Mouse (Mus musculus) right cerebral cortex, postnatal 25 days (tissue): ENCODE measurements at regions not wholly inside any gene's neighbourhood (a gene's known extent, or its start where the extent isn't known, plus 50 kb on each side); places are given as distances from the start of the nearest gene placed in this dataset.

Experiments
- DNase-seq: peaks from one replicate; pipeline ENCODE4 v3.0.0; 2022

DNA sequence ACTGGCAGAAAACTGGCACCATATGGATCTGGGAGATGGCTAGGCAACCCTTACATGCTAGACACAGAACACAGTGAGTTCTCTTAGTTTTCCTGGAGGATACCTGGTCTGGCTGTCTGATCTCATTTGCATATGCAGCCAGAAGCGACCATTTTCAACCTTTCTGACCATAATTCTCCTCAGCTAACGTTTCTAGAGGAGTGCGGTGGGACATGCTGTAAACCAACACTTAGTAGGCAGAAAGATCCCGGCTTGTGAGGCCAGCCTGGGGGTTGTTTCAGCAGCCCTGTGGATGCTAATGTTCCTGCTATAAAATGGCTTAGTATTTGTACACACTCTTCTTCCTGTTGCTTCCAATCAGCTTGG lies 168.6 kb upstream of the Olig3 start:
- DNase-seq: no peak

DNA sequence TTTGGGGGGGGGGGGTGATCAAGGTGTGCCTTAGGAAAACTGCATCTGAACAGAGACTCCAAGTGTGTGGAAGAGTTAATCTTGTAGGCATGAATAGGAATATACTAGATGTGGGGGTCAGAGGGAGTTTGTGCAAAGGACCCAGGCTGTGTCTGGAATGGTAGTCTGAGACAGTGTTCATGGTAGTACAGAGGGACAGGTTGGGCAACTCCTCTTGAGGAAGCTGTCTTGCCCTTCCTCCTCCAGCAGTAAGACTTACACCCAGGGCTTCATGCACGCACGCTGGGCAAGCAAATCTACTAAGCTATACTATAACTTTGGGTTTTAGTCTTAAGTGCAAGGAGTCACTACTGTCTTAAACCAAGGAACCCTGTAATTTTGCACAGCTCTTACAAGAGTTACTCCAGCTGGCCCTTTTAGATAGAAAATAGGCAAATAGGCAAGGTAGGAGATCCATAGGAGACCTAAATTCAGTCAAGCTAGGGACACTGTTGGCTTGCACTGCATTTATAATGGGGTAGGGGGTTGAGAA lies 169.2 kb upstream of the Olig3 start:
- DNase-seq: no peak

DNA sequence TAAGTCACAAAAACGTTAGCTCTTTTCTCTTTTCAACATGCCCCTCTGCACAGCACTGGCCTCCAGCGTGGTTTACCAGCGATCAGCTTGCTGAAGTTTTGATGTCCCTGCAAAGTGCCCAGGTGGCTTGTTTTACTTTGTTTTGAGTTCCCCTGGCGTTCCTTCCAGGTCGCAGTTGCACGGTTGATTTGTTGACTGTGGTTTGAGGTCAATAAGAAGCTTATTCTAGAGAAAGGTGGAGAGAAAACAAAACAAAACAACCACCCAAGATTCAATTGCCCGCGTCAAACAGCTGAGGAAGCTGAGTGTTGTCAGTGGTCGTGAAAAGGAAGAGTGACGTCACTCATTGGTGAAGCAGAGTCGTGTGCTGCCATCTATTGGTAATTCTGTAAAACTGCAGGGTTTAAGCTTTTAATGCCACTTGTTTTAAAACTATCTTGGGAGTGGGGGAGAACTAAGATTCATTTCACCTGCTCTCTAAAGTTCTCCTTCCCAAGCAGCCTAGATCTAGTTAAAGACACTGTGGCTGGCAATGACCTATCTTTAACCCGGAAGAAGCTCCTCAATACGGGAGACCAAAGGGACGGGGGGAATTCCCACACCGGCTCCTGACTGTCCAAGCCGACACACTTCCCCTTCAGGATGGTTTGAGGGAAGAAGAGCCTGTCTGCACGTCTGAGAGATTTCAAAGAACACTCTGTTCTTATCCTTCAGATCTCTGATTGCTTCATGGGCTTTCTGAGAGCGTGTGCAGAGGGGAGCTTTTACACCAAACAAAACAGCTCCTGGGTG lies 170.3 kb upstream of the Olig3 start:
- peak; percentile 14 for DNase-seq

DNA sequence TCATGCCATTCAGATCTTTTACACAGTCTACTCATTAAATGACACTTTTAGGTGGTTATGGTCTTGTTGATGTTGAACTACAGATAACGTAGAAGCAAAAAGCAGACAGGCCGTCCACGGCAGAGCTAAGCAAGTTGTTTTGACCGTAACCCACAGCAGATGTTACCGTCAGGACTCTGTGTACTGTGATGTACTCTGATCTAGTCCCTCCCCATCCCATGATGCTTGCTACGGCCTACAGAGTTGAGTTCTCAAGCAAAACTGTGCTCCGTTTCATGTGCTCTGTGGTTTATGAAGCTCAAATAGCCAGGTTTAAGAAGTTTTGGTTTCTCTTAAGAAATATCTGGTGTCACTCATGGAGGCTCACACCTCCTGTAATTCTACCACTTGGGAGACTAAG lies 169.4 kb upstream of the Tnfaip3 start:
- no peak for DNase-seq

DNA sequence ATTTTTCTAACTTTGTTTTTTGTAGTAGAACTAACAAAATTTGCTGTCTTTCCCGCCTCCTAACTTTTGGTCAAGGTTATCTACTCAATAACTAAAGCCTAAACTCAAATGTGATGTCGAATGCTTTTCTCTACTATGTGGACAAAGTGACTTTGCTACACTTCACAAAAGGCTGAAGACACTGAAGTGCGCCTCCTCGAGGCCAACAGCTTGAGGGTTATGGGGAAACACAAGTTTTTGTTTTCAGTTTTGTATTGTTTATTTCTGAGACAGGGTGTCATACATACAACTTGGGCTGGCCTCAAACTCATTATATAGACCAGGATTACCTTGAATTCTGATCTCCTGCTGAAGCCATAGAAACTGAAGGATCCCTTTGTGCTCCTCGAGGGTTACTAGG lies 162.4 kb upstream of the Tnfaip3 start:
- DNase-seq: no peak

DNA sequence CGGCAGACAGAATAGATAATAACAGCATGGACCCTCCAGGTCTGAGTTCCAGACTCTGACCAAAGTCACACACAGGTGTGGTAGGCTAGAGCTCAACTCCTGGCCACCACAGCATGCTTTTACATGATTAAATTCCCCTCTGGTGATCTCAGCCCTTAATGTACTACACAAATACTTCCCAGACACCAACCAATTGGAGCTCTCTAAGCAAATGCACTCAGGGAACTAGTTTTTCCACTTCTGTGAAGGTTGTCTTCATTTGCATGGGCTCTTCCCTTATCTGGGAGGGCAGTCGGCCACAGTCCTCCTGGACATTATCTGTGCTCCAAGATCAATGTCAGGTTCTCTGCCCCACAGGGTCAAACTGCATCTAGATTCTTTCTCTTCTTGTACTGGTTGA lies 162.0 kb upstream of the Tnfaip3 start:
- no peak for DNase-seq

DNA sequence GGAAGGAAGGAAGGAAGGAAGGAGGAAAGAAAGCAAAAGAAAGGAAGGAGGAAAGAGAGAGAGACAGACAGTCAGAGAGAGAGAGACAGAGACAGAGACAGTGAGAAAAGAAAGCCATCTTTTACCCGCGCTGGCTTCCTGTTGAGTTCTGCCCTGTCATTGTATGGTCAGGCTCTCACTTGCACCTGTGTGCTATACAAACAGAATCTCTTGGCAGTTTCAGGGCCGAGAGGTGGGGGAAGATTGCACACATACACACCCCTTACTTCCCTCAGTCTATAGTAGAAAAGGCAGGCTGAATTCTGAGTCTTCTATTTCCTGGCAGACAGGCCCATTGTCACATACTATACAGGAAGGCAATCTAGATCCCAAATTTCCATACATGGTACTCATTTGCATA lies 160.8 kb upstream of the Tnfaip3 start:
- no peak for DNase-seq

DNA sequence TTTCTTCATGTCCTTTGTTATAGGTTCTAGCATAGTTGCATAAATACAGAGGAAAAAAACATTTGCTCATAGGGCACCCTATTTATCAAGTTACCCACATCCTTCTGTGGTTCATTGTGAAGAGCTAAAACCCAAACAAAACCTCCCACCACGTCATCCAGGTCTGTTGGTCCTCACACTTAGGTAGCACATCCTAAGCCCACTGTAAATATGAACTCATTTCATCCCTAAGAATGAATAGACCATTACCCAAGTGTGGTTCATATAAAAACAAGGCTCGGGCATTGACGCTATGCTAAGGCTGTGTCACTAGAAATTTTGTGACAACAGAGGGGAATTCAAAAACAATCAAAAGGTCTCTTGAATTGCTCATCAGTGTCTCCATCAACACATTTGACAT lies 156.4 kb upstream of the Tnfaip3 start:
- no peak for DNase-seq

DNA sequence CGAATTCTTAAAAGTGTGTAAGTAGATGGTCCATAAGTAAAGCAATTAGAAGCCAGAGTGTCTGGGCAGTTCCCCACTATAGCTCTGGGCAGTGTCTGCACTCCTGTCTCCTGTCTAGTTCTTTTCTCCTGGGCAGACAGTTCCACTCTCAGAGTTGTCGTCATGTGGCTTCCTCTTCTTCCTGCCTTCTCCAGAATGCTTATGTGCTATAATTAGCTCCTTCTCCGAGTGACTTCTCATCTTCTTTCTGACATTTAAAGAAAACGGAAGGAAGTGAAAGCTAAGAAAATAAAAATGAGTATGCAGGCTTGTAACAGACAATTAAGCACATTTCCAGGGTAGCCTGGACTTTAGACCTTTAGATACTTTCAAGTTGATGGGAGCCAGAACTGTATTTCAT lies 155.1 kb upstream of the Tnfaip3 start:
- DNase-seq: no peak

DNA sequence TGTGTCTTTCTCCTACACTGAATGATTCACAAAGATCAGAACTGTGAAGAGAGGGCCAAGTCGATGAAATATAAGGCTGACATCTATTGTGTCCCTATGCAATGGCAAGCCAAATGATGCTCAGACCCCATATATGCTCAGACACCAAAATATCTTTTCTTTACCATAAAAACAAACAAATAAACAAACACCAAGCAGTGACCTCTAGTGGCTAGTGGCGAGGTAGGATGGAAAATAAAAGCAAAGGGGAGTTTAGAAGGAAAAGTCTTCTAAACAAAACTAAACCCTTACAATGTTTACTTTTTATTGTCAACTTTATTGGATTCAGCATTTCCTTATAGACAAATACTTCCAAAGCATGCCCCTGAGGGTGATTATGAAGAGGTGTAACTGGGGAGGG lies 153.8 kb upstream of the Tnfaip3 start:
- no peak for DNase-seq

DNA sequence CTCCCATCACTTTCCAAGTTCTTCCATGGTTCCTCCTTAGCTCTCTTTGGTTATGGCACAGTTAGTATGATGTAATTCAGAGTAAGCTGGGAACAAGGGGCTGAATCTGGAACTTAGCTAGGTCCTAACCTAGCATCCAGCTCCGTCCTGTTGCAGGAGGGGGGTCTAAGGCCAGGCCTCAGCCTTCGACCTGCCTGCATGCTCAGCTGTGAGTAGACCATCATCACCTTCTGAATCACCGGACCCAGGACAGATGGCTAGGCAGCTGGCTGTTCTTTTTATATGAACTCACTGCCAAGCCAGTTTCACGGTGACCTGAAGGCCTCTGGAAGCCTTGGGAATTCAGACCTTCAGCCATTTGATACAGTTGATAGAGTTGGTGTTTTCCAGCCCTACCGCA lies 152.9 kb upstream of the Tnfaip3 start:
- DNase-seq: no peak

DNA sequence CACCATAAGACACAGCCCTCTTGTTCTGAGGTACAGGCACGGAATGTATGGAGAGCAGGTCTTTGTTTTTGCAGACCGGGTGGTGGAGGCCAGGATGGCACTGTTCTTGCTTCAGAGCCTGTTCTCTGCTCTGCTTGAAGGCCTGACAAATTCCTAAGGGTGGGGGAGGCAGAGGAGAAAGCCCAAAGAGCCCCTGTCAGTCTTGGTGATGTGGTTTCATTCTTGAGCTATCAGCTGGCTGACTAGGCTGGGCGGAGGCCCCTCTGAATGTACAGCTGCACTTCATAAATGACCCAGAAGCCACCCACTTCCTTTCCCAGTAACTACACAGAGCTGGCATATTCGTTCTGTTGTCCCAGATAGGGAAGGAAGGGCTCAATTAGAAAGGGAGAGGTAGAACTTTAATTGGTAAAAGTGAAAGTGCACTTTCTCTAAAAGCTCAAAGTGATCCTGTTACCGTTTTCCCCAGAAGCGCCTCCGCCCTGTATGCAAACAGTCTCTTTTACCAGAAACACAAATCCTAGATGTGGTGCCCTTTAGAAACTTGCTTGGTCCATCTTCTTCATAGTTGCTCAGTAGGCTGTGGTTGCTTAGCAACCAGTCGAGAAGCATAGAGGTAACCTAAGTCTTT lies 152.3 kb upstream of the Tnfaip3 start:
- DNase-seq: no peak

DNA sequence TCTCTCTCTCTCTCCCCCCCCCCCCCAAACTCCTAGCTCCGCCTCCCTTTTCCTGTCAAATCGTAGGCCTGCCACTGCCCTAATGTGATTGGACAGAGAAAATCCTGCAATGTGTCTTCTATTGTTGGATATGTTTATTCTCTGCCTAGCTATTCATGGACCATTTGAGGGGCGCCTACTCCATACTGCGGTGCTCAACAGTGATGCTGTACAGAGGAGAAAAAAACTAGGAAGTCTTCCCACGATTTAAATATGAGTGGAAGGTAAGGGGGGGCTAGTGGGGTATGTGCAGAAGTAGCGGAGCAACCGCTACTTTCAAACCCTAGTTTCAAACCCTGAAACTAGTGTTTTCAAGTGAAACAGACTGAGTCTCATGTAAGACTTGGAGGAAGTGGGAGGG lies 151.6 kb upstream of the Tnfaip3 start:
- DNase-seq: no peak

DNA sequence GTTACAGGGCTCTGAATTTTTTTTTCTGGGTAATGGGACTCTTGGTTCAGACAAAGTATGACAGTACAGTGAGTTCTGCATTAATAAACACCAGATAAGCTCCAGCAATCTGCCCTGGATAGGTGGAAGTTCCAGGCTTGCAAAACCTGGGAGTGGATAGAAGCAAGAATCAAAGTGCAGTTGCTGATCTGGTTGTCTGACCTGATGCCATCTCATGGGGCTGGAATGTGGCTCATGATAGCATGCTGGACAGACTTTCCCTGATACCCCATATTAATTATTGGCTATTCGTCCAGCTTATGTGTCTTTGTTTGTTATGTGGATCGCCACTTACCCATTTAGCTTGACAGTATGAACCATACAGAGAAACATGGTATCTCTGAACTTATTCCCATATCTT lies 146.6 kb upstream of the Tnfaip3 start:
- DNase-seq: no peak

DNA sequence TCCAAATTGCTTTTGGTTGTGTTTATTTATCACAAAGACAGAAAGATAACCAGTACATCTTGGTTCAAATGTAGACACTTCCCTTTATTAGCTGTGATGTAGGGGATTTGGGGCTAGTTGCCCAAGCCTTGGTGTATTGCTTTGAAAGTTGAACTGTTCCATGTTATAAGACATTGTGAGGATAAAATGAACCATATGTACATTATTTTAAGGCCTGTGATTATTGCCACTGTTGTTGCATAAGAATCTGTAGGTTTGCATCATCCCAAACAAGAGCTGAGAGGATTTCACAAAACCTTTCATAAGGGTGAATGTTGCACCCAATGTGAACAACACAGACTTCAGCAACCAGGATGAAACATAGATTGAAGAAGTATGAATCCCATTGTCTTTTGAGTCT lies 145.7 kb upstream of the Tnfaip3 start:
- DNase-seq: no peak

DNA sequence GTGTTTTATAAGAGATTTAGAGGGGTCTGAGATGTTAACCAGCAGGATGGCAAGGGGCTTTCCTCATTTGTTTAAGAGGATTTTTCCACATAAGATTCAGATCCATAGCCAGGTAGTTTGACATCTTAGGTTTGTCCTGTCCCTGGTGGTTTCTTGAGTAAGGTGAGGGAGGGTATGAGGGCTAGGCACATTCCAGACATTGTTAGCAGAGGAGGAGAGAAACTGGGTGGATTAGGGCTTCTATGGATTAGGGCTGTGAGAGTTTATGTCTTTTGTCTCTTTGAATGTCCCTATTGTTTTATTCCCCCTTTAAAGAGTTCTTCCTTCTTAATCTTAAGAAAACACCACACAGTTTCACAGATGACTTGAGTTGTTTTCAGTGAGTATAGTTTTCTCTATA lies 138.6 kb upstream of the Tnfaip3 start:
- DNase-seq: no peak

DNA sequence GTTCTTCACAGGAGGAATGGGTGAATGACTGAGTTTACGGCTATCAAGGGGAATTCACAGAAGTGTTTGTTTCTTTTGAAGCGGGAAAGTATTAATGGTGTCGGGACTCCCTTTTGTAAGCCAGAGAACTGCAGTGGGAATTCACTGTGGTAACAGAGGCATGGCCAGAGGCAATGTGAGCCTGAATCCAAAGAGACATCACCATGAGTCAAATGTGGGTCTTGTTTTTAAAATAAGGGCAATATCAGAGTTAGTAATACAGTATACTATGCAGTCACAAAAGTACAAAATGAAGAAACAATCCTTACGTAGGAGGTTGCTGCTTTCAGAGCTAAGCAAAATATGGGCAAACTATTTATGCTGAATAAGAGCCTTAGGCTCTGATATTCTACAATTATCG lies 137.3 kb upstream of the Tnfaip3 start:
- DNase-seq: no peak

DNA sequence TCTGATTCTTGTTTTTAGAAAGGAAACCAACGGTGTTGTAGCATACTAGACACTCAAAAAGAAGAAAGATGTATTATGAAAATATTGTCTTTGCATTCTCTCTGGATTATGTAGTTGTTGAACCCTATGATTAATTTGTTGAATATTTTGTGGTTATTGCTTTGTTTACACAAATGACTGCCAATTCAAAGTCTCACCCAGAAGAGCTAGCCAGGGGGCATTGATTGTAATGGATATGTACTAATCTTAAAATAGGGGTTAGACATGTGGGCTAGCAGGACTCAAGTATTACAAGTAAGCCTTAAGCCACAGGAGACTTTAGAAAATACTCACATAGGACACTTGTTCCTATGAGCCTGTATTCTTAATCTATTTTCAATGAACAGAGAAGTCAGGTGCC lies 135.3 kb upstream of the Tnfaip3 start:
- no peak for DNase-seq

DNA sequence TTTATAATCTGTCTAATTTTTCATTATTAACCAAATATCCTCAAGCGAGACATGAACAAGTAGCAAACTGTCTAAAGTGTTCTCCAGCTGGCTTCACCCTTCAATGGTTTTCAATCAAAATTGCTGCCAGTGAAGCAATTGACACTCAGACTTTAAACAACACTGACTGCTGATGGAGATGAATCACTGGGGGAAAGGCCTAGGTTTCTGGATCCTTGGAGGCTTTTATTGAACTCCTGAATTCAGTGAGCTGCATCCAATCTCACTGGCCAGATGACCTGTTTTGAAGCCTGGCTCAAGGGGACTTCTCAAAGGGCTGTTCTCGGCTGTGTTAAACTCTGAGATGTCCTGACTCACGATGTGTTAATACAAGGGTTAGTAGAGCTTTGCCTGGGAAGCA lies 134.5 kb upstream of the Tnfaip3 start:
- DNase-seq: no peak

DNA sequence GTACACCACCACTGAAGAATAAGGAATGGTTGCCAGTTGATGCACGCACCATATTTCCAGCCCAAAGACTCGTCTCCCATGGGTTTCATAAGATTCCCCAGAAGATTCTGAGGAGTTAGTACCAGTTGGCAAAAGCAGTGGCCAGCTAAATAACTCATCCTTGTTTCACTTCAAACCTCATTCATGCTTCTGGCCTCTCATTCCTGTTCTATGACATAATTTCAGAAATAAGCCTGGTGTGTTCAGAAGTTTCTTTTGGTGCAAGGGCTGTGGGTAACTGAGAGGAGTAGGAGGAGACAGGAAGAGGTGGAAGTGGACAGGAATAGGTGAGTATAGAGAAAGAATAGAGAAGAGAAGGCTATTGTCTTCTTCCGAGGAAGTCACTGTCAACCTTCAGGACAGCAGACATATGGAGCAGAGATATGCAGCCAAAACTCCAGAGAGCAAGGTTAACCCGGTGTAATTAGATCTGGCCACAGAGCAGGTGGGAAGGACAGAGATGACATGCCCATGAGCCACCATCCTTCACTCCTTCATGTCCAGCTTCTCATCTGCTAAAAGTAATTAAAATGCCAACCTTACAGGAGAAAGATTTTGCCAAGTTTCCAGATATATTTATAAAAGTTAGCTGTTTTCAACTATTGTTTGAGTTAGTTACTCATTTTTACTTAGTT lies 133.9 kb upstream of the Tnfaip3 start:
- DNase-seq: no peak

DNA sequence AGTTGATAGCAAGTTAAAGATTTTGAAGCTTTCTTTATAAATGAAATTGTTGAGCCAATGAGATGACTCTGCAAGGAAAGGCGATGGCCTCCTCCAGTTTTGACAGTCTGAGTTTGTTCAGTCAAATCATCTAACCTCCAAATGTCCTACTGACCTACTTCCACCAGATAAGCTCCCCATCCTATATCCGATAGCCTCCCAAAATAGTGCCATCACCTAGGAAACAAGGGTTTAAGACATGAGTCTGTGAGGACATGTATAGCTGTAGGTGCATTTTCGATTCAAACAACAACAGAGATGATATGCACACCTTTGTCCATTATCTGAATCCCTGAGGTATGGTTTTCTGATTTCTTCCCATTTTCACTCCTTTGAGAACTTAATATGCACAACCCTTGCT lies 126.0 kb upstream of the Tnfaip3 start:
- no peak for DNase-seq

DNA sequence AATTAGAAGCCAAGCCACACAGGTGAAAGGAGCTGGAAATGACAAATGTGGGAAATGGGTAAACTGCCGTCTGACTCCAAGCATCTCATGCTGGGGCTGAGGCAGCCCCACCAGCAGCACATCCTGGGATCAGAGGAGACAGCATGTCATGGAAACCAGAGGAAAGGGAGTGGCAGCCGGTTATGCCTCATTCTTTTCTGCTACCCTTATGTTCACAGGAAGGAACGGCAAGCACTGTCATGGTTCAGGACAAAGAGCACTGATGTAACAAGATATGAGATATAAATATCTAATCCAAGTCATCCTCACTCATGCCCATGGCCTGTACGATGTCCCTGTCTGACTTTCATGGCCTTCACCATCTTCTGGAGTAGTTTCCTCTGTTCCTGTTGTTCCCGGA lies 125.2 kb upstream of the Tnfaip3 start:
- DNase-seq: no peak

DNA sequence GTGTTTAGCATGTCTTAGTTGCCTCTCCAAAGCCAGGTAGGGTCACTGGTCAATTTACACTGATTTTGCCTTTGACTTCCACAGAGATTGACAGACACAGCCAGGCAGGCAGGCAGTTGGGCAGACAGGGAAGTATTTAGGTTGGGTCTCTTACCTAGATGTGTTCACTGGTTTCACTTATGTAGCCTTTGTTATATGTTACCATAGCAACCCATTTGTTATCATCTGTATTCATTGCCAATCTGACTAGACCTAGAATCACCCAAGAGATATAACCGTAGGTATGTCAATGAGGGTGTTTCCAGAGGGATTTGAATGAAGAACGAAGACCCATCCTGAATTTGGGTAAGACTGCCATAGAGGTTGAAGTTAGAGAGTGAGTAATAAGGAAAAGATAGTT lies 123.8 kb upstream of the Tnfaip3 start:
- no peak for DNase-seq

DNA sequence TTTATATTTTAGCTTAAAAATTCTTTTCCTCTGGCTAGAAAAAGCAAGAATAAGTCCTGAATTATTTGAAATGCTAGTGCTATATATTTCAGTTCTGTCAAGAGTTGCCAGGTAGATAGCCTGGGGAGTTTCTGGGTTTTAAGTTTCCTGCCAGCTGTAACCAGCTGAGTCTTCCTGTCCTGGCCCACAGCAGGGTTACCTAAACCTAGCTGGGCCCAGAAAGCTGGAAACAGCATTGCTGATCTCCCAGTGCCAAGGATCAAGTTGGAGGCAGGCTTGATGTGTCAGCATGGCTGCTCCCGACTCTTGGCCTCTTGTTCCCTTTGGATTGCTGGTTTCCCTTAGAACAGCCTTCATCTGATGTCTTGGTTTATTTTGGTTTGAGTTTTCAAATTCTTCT lies 122.8 kb upstream of the Tnfaip3 start:
- DNase-seq: no peak
